Mouse (Mus musculus): ENCODE results near the gene Rbm26. TPM values are rescaled to one million over a fixed set of nuclear protein-coding genes. Genes with fewer than 3 reads are reported as not detected.
A peak's percentile ranks its signal among the peaks of the same experiment; 100 is the strongest.

Rbm26 gene
- total and polyA plus RNA-seq, 2 experiments from 2014 or later = 33.6 to 40.8 TPM

DNA sequence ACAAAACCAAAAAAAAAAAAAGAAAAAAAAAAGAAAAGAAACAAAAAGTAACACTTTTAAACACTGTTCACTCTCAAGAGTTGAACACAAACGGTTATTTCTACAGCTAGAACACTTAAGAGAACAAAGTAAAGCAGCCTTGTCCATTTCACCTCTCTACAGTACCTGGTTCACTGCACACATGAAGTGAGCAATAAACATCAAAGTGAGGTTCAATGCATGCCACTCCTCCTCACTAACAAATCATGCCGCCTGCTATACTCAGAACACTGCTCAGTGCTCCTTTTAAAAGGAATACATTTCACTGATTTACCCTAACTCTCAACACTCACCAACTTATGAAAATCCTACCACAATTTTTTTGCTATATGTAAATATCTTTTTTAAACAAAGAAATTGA lies 61.7 kb downstream of the Rbm26 start:
- 80% methylated on average over 2 of the region's 2 CpGs for WGBS
- Histone ChIP-seq H3K36me3 (ENCODE audit: insufficient read depth, low read length) (peaks cover 4% of the 10 kb centered on the region), H3K27me3 (ENCODE audit: insufficient read depth, low read length) (no peaks in the 10 kb centered on the region), H3K27ac (ENCODE audit: low read depth, low read length) (no peak overlapping the region), H3K4me1 (ENCODE audit: insufficient read depth, low read length) (no peaks in the 10 kb centered on the region), H3K4me2 (ENCODE audit: low read depth, low read length, poor library complexity, severe bottlenecking) (no peak overlapping the region), H3K9ac (replicated peaks; ENCODE audit: low read length, poor library complexity, severe bottlenecking) (no peak overlapping the region), H3K4me3 (ENCODE audit: low read depth, low read length) (no peak overlapping the region), H3K9me3 (ENCODE audit: low read length) (no peaks in the 10 kb centered on the region)
- no peak for ATAC-seq (ENCODE audit: low FRiP score)
- DNase-seq (ENCODE audit: low spot score) = no peak
- TF ChIP-seq CTCF (IDR thresholded peaks at IDR 0.05) = no peak

DNA sequence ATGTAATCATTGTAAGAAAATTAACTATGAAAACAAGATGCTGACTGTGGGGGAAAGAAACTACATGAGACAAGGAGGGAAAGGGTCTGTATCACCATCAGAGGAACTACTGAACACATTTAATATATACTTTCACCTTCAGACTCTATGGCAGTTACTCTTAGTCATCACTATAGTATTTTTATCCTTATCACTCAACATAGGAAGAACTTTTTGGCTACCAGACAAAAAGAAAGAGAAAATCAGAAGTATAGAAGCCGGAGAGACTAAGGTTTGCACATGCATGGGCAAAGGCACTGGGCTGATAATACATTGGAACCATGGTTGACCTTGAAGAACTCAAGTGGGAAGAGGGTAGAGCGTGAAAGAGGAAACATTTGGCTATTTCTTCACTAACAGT lies 70.9 kb downstream of the Rbm26 start:
- Histone ChIP-seq H3K9me3 (ENCODE audit: low read length) (no peaks in the 10 kb centered on the region), H3K36me3 (ENCODE audit: insufficient read depth, low read length) (no peaks in the 10 kb centered on the region), H3K27ac (ENCODE audit: low read depth, low read length) (no peak overlapping the region), H3K27me3 (ENCODE audit: insufficient read depth, low read length) (no peaks in the 10 kb centered on the region), H3K4me2 (ENCODE audit: low read depth, low read length, poor library complexity, severe bottlenecking) (no peak overlapping the region), H3K4me3 (ENCODE audit: low read depth, low read length) (no peak overlapping the region), H3K4me1 (ENCODE audit: insufficient read depth, low read length) (no peaks in the 10 kb centered on the region), H3K9ac (replicated peaks; ENCODE audit: low read length, poor library complexity, severe bottlenecking) (no peak overlapping the region)
- TF ChIP-seq CTCF (IDR thresholded peaks at IDR 0.05) = no peak
- DNase-seq (ENCODE audit: low spot score) = no peak
- 100% methylated on average over 2 of the region's 2 CpGs for WGBS
- no peak for ATAC-seq (ENCODE audit: low FRiP score)

DNA sequence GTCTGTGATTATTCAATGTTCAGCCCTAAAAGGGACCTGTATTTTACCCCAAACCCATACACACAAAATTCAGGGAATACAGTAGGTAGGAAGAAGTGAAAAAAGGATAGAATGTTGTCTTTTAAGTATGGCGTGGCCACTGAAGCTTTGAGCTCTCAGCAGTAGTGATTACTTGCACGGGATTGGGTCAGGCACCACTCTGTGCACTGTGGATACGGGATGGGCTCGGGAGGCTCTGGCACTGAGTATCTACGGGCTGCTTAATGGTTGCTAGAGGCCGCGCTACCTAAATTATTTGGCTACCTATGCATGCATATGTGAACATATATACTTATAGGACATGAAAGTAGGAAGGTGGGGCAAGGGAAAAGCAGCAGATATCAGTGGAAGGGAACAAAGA lies 78.3 kb downstream of the Rbm26 start:
- Histone ChIP-seq H3K9ac (replicated peaks; ENCODE audit: low read length, poor library complexity, severe bottlenecking) (no peak overlapping the region), H3K4me1 (ENCODE audit: insufficient read depth, low read length) (no peaks in the 10 kb centered on the region), H3K4me3 (ENCODE audit: low read depth, low read length) (no peak overlapping the region), H3K36me3 (ENCODE audit: insufficient read depth, low read length) (no peaks in the 10 kb centered on the region), H3K4me2 (ENCODE audit: low read depth, low read length, poor library complexity, severe bottlenecking) (no peak overlapping the region), H3K9me3 (ENCODE audit: low read length) (no peaks in the 10 kb centered on the region), H3K27me3 (ENCODE audit: insufficient read depth, low read length) (no peaks in the 10 kb centered on the region), H3K27ac (ENCODE audit: low read depth, low read length) (no peak overlapping the region)
- no peak for DNase-seq (ENCODE audit: low spot score)
- 74% methylated on average over 7 of the region's 7 CpGs for WGBS
- peak; percentile 48; the same call in 1 of the 2 replicates for ATAC-seq (ENCODE audit: low FRiP score)
- no peak for TF ChIP-seq CTCF (IDR thresholded peaks at IDR 0.05)

DNA sequence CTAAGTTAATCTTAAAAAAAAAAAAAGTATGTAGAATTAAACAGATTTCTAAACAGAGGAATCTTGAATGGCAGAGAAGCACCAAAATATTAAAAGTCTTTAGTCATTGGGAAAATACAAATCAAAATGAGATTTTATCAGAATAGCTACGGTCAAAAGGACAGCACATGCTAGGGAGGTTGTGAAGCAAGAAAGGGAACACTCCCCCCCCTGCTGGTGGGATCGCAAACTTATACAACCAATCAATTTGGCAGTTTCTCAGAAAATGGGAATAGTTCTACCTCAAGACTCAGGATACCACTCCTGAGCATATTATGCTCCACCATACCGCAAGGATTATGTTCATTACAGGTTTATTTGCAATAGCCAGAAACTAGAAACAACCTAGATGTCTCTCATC lies 80.9 kb downstream of the Rbm26 start:
- H3K4me2 ChIP-seq (ENCODE audit: low read depth, low read length, poor library complexity, severe bottlenecking) = no peak overlapping the region

DNA sequence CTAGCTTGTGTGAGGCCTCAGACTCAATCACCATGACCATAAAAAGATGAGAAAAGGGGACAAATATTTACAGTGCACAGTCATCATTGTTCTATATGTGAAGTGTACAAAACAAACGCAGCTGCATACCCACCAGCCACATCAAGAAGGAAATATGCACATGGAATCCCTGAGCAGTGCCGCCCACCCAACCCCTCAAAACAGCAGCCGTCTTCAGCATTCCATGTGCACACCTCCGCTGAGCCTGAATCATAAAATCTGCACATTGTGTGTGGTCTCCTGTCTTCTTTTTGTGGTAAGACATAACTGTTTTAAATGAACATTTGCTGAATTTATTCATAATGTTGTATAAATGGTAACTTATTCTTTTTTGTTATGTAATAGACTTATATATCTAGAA lies 90.1 kb downstream of the Rbm26 start:
- Histone ChIP-seq H3K4me1 (ENCODE audit: insufficient read depth, low read length) (no peaks in the 10 kb centered on the region), H3K9me3 (ENCODE audit: low read length) (no peaks in the 10 kb centered on the region), H3K27me3 (ENCODE audit: insufficient read depth, low read length) (no peaks in the 10 kb centered on the region), H3K4me2 (ENCODE audit: low read depth, low read length, poor library complexity, severe bottlenecking) (no peak overlapping the region), H3K27ac (ENCODE audit: low read depth, low read length) (no peak overlapping the region), H3K9ac (replicated peaks; ENCODE audit: low read length, poor library complexity, severe bottlenecking) (no peak overlapping the region), H3K36me3 (ENCODE audit: insufficient read depth, low read length) (no peaks in the 10 kb centered on the region), H3K4me3 (ENCODE audit: low read depth, low read length) (no peak overlapping the region)
- ATAC-seq (ENCODE audit: low FRiP score) = no peak
- no peak for TF ChIP-seq CTCF (IDR thresholded peaks at IDR 0.05)
- no peak for DNase-seq (ENCODE audit: low spot score)
- 87% methylated on average over 4 of the region's 4 CpGs for whole genome bisulfite sequencing

More for the DNA sequence above, 80.9 kb downstream of the Rbm26 start:
- WGBS = 58% methylated on average over 3 of the region's 3 CpGs
- TF ChIP-seq CTCF (IDR thresholded peaks at IDR 0.05) = no peak
- ATAC-seq (ENCODE audit: low FRiP score) (no peak), DNase-seq (ENCODE audit: low spot score) (no peak)
- Histone ChIP-seq H3K27ac (ENCODE audit: low read depth, low read length) (no peak overlapping the region), H3K36me3 (ENCODE audit: insufficient read depth, low read length) (no peaks in the 10 kb centered on the region), H3K4me3 (ENCODE audit: low read depth, low read length) (no peak overlapping the region), H3K9me3 (ENCODE audit: low read length) (no peaks in the 10 kb centered on the region), H3K9ac (replicated peaks; ENCODE audit: low read length, poor library complexity, severe bottlenecking) (no peak overlapping the region), H3K27me3 (ENCODE audit: insufficient read depth, low read length) (no peaks in the 10 kb centered on the region), H3K4me1 (ENCODE audit: insufficient read depth, low read length) (no peaks in the 10 kb centered on the region)

DNA sequence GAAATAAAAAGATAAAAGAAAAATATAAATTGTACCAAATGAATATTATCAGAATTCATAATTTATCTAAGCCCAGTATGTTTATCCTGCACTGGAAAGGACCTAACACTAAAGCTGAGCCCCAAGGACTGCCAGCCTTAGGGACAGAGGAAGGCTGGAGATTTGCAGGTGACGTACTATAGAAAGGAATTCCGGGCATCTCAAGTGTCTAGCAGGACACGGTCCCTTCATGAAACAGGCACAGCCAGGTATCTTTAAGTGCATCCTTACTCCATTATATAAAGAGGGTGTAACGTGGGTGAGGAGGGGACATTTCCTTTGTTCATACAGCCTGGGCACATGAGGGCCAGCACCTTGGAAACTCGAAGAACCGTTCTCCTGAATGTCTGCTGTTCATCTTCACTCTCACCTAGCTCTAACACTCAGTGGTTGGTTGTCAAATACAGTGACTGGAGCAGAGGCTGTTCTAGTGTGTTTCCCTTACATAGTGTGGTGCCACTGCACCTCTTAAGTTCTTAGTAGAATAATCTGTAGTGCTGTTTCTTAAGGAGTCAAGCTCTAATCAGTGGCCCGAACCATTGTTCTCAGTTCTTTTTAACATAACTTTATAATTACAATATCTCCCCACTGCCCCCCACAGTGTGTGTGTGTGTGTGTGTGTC lies 91.7 kb downstream of the Rbm26 start:
- Histone ChIP-seq H3K4me2 (ENCODE audit: low read depth, low read length, poor library complexity, severe bottlenecking) (no peak overlapping the region), H3K27ac (ENCODE audit: low read depth, low read length) (no peak overlapping the region), H3K4me1 (ENCODE audit: insufficient read depth, low read length) (no peaks in the 10 kb centered on the region), H3K9me3 (ENCODE audit: low read length) (no peaks in the 10 kb centered on the region), H3K36me3 (ENCODE audit: insufficient read depth, low read length) (no peaks in the 10 kb centered on the region), H3K27me3 (ENCODE audit: insufficient read depth, low read length) (no peaks in the 10 kb centered on the region), H3K9ac (replicated peaks; ENCODE audit: low read length, poor library complexity, severe bottlenecking) (no peak overlapping the region), H3K4me3 (ENCODE audit: low read depth, low read length) (no peak overlapping the region)
- WGBS = 56% methylated on average over 7 of the region's 7 CpGs
- TF ChIP-seq CTCF (IDR thresholded peaks at IDR 0.05) = no peak
- DNase-seq (ENCODE audit: low spot score) (no peak), ATAC-seq (ENCODE audit: low FRiP score) (no peak)
